Mouse (Mus musculus): ENCODE measurements around the gene Gm21541.
"Not testable (repeated sequence)": the region's sequence is repeated elsewhere in the genome, so short reads cannot be mapped to it uniquely, and the experiment has no call there.

The Gm21541 gene

DNA sequence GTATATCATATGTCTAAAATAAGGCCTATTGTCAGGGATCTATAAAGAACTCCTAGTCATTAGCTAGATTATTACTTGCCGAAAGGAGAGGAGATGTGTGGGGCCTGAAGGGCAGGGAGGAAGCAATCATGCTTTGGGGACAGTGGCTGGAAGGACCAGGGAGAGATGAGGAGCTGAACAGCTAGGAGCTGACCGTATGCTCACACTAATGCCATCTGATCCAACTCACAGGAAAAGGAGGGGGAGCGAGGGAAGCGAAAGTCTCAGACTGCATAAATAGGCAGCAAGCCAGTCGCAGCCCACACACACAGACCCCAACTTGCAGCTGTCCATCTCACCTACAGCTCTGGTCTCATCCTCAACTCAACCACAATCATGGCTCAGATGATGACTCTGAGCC is at the start of gene Gm21541:
Gene Gm21541, plus strand, starts transcription at position 301 of the 400 bp plus-strand sequence.
- not testable (repeated sequence) for DNase-seq (ENCODE audit: low spot score)

DNA sequence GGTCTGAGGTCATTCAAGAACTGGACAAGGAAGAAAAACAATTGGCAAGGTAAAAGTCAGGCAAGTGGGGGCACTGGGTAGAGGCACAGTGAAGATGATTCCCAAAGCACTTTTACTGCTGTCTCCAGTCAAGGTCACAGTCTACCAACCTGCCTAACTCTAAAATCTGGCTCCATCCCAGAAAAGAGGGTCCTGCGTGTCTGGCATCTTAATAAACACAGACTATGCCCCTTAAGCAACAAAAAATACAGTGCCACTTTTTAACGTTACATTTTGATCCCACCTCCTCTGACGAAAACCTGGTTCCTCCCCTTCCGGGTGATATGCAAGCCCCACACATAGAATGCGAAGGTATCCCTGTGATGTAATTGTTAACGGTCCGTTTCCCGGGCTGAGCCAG is 37.9 kb downstream of the Gm21541 start, which contains the start of gene Gm20878:
Gene Gm20878, plus strand, starts transcription at position 301 of the 400 bp plus-strand sequence.
- DNase-seq (ENCODE audit: low spot score), result not testable (repeated sequence)
